Mouse (Mus musculus) erythroblast, embryonic 14.5 days (primary cell): ENCODE results near the gene Mcu.

Experiments used
- GATA1 ChIP-seq: IDR thresholded peaks from 2 replicates; pipeline ENCODE4 v1.6.1; 2012; ENCODE audit warnings: low read length, inconsistent platforms, mixed read lengths
- TAL1 ChIP-seq: IDR thresholded peaks from 3 replicates; pipeline ENCODE4 v1.6.1; 2012; ENCODE audit warnings: low read length, inconsistent platforms, mixed read lengths

DNA sequence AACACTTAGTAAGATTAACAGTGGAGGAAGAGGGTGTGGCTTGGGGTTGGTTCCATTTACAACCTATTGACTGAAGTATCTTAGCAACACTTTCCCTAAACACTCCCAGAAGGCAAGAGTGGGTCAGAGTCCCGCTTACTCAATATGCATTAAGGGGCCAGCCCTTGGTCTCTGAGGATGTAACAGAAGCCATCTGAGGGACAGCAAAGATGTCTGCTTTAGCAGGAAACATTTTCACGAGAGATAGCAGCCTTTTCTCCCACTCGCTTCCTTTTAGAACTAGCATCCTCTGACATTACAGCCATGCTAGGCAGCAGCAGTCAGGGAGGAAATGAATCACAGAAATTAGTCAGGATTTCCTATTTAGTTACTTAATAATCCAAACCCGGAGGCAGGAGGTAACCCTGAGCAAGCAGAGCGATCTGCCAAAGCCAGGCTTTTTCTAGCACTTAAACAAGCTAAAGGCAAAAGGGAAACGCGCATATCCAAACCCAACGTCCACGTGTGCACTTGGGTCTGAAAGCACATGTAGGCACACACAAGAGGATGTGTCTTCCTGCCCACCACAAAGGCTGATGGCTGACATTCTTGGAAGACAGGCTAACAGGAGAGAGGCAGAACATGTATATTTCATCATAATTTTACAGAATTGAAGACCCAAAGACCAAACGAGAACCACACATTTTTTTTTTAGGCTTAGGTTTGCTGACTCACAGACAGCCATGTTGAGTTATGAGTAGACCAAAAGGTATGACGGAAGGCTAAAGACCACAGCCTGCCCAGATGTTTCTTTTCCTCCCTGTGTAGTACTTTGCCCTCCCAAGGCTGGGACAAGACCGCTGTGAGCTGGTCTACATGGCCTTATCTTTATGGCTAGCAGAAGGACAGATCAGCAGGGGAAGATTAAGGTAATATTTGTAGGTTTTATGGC lies 38.4 kb downstream of the Mcu start:
- TF ChIP-seq TAL1: no peak
- TF ChIP-seq GATA1: no peak; the same call in 1 of the 2 replicates
